Mouse (Mus musculus): ENCODE data around the gene Cldn13. TPM values are rescaled to one million over a fixed set of nuclear protein-coding genes. Genes with fewer than 3 reads are reported as not detected.
"Not testable (repeated sequence)": the region's sequence is repeated elsewhere in the genome, so short reads cannot be mapped to it uniquely, and the experiment has no call there.

Gene Cldn13
- total RNA-seq, 4 experiments from 2014 or later = not detected

DNA sequence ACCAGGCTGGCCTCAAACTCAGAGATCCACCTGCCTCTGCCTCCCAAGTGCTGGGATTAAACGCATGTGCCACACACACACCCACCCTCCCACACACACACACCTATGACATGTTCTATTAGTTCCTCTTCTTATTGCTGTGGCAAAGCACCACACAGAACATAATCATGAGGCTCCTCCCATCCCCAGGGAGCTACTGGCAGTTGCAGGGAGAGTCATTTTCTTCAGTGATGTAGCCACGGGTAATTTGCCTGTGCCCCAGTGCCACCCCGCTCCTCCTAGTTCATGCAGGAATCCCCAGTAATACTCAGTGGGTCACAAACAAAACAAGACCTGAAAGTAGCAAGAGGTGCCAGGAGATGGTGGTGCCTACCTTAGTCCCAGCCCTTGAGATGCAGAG, 19.3 kb upstream of the Cldn13 start:
- no peak for DNase-seq (ENCODE audit: low spot score in 2 of 2)

DNA sequence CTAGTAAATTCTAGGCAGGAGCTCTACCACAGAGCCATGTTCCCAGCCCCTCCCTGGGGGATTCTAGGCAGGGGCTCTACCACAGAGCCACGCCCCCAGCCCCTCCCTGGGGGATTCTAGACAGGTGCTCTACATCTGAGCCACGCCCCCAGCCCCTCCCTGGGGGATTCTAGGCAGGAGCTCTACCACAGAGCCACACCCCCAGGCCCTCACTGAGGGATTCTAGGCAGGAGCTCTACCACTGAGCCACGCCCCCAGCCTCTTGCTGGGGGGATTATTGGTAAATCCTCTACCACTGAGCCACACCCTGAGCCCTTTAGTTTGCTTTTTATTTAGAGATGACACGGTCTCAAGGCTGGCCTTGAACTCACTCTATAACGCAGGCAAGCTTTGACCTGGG, 18.4 kb upstream of the Cldn13 start:
- DNase-seq (ENCODE audit: low spot score in 2 of 2) = not testable (repeated sequence)

DNA sequence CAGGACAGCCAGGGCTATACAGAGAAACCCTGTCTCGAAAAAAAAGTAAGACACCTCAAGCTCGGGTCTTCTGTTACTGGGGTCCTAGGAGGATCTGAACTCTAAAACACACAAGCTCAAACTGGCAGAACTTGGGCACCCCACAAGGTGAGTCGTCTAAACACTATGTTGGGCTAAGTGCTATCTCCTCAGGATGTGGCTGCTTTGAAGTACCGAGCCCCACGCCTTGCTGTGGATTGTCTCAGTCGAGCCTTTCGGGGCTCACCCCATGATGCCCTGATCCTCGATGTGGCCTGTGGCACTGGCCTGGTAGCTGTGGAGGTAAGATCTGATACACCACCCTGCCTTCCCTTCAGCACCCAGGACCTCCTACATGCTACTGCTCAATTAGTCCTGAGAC, 18.0 kb upstream of the Cldn13 start:
- no peak for DNase-seq (ENCODE audit: low spot score in 2 of 2)

DNA sequence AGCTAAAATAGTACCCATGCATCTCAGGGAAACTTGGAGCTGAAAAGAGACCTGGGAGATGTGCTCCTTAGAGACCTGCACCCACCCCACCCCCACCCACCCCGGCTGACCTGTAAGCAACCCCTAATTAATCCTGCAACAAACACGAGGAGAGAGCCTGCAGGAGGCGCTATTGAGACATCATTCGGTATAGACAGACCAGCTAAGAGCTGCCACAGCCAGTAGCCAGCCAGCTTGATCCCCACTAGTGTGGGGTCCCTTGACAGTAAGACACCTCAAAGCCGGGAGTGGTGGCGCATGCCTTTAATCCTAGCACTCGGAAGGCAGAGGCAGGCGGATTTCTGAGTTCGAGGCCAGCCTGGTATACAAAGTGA, 17.6 kb upstream of the Cldn13 start:
- DNase-seq (ENCODE audit: low spot score in 2 of 2) = peak; percentile 38 to 45

DNA sequence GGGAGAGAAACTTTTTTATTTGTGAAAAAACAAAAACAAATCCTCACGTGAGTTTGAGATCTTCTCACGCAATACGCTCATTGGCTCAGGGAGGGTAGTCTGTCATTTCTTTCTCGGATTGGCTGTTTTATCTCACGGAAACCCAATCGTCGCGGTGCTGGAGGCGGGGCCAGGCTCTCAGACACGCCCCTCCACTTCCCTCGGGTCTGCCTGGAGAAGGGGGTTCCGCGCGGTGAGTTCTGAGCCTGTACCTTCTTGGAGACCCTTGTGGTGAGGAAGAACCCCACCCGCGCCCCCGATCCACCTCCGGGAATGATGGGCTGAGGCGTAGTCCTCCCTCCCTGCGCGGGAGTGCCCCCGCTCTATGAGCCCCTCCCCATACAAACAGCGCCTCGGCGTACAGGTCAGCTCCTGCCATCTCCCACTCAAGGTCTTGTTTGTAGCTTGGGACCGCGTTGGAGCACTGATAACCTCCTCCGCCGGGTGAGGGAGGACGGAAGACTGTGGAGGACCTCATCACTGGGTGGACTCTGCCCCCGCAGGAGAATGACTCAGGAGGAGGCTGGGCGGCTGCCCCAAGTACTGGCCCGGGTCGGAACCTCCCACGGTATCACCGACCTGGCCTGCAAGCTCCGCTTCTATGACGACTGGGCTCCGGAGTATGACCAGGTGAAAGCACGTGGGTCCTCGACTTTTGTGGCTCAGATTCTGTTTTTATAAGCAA, 17.0 kb upstream of the Cldn13 start, which contains the start of gene Mettl27:
Gene Mettl27, plus strand, starts transcription at position 190 of the 724 bp plus-strand sequence.
- DNase-seq (ENCODE audit: low spot score in 2 of 2) = peak; percentile 77 to 78

DNA sequence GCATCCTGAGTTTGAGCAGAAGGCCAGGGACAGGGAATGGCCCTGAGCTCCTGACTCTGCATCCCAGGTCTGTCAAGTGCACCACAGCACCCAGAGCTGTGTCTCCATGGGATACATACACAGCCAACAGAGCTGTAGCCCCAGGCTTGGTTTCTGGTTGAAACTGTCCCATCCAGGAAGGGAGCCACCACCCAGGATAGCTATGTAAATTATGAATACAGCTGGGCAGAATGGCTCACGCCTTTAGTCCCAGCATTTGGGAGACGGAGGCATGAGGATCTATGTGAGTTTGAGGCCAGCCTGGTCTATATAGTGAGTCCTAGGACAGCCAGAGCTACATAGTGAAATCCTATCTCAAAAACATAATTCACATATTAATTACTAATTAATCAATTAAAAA, 14.7 kb upstream of the Cldn13 start:
- no peak for DNase-seq (ENCODE audit: low spot score in 2 of 2)

DNA sequence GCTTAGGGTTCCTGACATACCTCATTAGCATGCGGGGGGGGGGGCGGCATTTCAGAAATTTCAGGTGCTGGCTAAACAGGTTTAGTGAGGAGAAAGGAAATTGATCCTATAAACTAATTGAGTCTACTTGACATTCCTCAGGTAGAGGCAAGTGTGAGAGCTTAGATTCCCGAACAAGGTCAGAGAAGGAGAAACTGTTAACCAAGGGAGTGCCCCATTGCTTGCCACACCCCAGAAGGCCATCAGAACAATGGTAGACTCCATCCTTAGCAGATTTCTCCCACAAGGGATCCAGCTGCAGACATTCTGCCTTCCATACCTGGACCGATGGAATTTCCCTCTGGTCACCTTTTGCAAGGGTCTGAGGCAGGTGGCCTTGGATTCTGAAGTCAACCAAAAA, 11.4 kb upstream of the Cldn13 start:
- DNase-seq (ENCODE audit: low spot score in 2 of 2) = no peak

DNA sequence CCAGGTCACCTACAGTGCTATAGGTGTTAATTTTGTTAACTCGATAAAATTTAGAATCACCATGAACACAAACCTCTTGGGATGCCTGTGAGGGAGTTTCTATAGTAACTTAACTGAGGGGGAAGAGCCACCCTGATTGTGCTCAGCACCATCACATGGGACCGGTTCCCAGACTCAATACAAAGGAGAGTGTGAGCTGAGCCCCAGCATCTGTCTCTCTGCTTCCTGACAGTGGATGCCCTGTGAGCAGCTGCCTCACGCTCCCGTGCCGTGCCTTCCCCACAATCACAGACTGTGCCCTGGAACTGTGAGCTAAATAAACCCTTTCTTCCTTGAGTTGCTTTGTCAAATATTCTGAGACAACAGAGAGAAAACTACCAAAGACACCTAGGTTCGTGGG, 7.8 kb upstream of the Cldn13 start:
- no peak for DNase-seq (ENCODE audit: low spot score in 2 of 2)

DNA sequence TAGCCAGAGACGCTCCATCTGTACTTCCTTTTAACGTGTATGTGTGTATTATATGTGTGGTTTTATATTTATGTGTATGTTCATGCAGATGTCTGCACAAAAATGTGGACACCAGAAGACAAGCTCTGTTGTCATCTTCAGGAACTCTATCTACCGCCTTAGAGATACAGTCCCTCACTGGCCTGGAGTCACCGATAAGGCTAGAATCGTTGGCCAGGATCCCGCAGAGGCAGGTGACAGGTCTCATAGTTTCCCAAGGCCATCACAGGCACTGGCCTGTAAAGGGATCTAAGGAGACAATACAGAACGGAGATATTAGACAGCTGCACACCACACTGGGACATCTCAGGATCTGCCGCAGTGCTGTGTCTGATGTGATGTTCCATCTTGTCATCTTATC, 5.8 kb upstream of the Cldn13 start:
- no peak for DNase-seq (ENCODE audit: low spot score in 2 of 2)

DNA sequence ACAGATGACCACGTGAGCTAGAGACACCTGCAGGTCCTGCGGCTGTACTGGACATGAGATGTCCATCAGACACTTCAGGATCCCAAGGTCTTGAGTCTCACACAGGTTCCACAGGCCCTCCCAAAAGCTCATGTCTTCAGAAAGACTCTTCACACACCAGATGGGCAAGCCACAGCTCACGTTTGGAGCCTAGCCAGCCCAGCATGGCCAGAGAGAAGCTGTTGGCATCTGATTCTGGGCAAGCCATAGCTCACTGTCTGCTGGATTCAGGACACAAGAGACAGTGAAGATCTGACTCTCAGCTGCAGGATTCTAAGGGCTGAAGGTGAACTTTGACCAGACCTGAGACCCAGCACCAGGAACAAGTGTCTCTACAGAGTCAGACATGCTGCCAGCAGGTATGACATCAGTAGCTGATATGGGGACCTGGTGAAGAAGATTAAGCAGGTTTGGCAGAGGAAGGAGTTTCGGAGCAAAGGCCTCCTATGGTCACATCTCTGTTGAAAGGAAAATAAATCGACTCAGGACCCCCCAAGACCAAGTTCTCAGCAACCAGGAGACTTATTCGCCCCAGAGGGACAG, 4.9 kb upstream of the Cldn13 start:
- DNase-seq (ENCODE audit: low spot score in 2 of 2) = no peak

DNA sequence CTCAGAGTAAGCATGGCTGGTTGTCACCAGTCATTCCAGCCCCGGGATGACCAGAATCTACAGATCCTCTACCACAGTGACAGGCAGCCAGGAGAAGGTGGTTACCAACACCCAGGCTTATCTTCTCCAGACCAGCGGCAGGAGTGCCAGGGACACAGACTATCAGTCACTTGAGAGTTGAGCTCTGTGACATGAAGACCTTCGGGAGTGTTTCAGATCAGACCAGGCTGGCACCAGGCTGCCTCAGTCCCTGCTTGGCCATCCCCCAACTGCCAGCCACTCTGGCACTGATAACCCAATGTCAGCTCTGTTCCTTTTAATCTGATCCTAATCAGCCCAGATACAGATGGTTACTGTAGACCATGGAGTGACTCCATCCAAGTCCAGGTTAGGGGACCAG, 3.8 kb upstream of the Cldn13 start:
- DNase-seq (ENCODE audit: low spot score in 2 of 2) = no peak

DNA sequence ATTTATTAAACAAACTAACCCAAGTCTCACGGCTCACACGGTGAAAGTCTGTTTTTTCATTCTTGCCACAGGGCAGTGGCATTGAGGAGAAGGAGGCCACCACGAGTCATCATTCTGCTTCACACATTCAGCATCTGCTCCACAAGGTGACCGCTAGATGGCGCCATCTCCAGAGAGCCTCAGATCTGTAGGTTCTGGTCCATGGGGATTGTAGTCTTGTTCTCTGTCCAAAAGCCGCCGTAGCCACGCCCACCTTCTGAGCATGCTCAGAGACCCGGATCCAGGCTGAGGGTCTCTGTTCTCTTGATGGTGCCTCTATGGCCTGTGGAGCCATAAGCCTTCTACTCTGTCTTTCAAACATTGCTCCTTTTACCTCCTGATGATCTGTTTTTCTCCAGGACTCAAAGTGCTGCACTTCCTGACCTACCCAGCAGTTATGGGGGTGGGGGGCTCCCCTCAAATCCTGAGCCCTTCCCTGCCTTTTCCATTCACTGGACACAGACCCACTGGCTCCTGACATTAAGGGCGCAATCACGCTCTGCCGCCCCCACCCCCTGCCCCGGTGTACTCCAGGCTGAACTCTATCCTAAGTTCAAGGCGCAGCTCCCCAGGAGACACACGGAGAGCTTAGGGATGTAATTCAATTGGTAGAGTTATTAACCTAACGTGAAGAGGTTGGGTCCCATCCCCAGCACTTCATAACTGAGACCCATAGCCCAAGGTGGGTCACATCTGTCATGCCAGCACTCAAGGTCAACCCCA, 2.9 kb upstream of the Cldn13 start:
- DNase-seq (ENCODE audit: low spot score in 2 of 2) = peak; percentile 17 to 33

DNA sequence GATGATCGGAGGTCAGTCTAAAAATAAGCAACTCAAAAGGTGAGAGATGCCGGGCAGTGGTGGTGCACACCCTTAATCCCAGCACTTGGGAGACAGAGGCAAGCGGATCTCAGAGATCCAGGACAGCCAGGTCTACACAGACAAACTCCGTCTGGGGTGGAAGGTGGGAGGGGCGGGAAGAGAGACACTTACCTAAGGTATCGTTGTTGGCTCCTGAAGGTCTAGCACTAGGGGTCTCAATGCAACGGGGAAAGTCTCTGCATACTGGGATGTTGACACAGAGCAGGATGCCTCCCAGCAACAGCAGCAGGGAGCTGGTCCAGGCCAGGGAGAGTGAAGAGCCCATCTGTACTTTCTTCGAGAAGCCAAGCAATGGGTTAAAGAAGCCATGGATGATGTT, 816 bp downstream of the Cldn13 start:
- DNase-seq (ENCODE audit: low spot score in 2 of 2) = no peak

DNA sequence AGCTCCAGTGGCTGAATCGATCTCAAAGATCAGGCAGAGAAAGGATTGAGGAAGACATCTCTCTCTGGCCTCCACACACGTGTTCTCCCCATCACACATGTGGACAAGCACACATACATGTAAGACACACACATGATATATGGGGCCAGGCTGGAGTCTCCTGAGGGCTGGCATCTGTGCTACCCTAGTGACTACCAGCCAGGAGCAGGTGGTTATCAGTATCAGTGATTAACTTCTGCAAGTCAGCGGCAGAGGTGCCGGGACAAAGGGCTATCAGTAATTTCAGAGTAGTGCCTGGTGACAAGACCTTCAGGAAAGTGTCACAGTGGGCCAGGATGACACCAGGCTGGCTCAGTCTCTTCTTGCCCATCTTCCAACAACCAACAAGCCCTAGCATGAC, 1.6 kb downstream of the Cldn13 start:
- no peak for DNase-seq (ENCODE audit: low spot score in 2 of 2)

DNA sequence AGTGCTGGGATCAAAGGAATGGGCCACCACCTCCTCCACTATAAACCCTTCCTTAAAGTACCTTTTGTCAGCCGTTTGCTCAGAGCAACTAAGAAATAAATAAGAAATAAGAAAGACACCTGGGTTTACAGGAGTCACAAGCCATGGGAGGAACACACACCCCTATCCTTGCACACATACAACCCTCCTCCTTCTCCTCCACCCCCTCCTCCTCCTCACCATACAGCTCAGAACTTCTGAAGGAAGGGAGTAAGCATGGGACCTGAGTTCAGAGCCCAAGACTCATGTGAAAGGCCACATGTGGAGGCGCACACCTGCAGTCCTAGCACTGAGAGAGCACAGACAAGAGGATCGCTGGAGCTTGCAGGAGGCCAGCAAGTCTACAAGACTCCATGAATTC, 2.0 kb downstream of the Cldn13 start:
- no peak for DNase-seq (ENCODE audit: low spot score in 2 of 2)

DNA sequence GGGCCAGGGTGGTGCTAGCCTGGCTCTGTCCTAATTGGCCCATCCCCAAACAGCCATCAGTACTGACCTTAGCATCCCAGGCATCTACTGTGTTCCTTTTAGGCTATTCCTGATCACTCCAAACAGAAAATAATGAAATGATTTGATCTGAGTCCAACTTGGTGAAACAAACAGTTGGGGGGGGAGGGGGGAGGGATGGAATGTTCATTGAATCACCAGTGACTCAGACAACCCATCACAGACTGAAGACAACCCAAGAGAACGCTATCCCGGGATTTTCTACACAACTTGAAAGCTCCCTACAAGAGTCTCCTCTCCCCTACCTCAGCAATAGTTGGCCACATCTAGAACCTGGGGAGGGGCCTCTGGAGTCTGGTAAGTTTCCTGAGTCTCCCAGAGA, 3.4 kb downstream of the Cldn13 start:
- no peak for DNase-seq (ENCODE audit: low spot score in 2 of 2)

DNA sequence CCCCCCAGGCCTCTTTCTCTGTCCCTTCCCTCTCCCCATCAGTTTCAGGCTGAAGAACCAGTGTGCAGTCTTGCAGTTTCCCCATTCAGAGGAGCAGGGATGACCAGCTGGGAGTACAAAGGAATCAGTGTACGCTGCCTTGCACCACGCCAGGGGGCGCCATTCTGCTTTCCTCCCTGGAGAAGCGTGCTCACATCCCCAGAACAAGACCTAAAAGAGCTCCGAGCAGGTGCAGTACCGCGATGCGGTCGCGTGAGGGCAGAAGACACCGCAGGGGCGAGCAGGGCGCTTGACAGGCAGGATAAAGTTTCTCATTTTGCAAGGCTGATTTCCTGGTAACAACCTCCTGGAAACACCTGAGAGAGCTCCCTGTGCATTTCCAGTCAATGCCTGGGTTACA, 8.2 kb downstream of the Cldn13 start:
- peak; percentile 84 to 86 for DNase-seq (ENCODE audit: low spot score in 2 of 2)

DNA sequence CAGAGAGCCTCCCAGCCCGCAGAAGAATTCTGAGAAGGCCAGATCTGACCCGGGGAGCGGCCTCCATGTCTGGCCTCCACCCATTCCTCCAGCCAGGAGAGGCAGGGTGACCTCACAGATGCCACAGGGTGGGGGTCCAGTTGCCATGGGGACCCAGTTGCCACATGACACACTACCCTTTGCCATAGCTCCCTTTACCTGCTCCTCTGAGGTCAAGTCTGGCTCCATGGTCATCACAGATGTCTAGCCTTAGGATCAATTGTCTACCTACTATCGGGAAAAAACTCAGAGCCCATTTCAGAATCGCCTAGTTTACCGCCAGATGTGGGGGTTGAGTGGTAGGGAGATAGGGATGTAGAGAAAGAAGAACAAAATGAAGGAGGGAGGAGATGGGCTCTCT, 8.7 kb downstream of the Cldn13 start, which contains the start of gene Tmem270:
Gene Tmem270, minus strand, starts transcription at position 101 of the 400 bp plus-strand sequence.
- DNase-seq (ENCODE audit: low spot score in 2 of 2) = no peak

DNA sequence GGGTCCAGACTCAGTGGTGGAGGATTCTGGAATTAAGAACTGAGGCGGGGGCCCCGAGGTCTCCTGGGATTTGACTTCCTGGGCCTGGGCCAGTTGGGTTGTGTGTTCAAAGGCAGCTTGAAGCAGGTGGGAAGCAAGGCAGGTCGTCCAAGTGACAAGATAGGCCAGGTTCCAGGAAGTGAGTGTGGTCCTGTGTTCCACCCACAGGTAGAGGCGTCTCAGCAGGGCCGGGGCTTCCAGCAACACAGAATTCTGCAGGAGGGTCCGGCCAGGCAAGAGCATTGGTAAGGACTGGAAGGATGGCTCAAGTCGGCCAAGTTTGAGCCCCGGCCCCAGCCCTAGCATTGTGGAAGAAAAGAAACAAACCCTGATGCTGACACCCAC, 13.7 kb downstream of the Cldn13 start:
- no peak for DNase-seq (ENCODE audit: low spot score in 2 of 2)

DNA sequence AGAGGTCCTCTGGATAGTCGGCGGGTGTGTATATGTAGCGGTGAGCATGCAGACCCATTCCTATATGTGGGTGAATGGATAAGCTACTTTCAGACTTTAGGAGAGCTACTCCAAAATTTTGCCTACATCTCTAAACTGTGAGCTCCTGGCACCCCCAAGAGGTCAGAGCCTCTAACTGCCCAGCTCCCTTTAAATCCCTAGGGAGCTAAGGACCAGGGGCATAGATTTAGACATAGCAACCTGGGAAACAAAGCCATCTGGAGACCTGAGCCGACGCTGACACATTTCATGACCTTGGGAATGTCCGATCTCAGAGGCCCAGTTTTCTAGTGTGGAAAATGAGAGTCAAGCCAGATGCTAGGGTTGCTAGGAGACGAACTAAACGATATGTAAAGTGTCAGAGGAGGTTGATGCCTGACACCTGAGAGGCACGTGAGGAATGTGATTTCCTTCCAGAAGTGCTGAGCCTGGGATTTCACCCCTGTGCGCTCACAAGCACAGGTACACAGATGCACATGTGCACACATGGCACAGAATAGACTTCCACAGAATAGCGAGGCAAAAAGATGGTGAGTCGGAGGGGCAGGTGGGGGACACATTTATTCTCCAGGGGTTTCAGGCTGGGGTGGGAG, 14.2 kb downstream of the Cldn13 start:
- no peak for DNase-seq (ENCODE audit: low spot score in 2 of 2)

DNA sequence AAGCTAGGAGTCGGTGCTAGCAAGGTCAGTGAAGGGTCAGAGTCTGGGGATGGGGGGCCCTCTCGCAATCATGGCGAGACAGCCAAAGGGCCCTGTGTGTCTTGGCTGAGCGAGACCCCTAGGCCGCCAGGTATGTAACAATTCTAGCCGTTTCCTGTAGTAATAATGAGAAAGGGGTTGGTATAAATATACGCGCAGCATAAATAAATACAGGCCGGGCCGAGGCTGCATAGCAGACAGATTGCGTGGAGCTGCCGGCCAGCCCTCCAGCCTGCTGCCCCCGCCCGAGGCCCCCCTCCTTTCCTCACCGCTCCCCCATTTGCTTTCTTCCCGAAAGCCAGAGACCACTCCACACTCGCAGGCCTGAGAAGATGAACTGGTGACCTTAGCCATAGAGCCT, 17.7 kb downstream of the Cldn13 start:
- DNase-seq (ENCODE audit: low spot score in 2 of 2) = no peak

DNA sequence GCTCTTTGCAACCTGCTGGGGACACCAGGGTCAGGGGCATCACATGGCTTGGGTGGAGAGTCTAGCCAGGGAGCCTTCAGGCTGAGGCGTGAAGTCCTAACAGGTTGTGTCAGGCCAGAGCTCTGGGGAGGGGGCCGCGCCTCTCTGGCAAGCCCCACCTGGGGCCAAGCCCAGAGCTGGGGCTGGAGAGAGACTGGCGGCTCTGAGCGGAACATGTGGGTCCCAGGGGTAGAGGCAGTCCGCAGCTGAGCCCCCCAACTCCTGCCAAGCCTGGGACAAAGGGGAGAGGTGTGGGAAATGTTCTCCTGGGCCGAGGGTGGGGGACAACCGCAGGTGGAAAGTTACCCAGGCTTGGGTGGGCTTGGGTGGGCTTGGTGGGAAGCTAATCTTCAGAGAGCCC, 18.4 kb downstream of the Cldn13 start:
- DNase-seq (ENCODE audit: low spot score in 2 of 2) = no peak

Data from gastrocnemius, adult 8-10 months (tissue).